ENCODE assay signal across 21 mouse cellular contexts in the genomic region with DNA sequence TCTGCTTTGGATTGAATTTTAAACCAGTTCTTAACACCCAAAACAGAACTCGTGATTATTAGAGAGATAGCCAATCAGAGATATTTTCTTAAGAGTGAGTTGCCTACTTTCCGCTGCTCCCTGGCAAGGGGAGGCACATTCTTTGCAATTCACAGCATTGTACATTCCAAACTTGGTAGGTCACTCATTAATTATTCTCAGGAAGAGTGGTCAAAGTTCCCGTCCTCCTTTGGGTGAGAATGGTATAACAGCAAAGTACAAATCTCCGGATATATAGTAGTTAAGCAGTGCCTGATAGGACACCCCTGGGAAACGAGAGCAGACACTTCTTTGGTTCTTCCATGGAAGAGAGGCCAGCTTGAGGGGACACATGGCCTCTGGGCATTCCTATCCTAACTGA.
DNase-seq lines count a peak whose midpoint lies in the region; ATAC-seq and TF ChIP-seq lines count a peak whose summit lies in the region.
"Had no signal": no experiment of that assay in that cellular context is flagged by ENCODE, and none has a peak within 500 bp of the region (broad histone marks: within the 10 kb centered on the region; RNA-seq: fewer than 3 reads in every experiment).

No protein-coding gene starts in this region.

- no peak for DNase-seq in heart, adult 2 months
- peak; percentile 50 for DNase-seq in 3T3-L1 (ENCODE audit: low read depth, low spot score)
- no peak for DNase-seq in adrenal gland, adult 2 months
- DNase-seq in stomach, postnatal 0 days (ENCODE audit: low spot score), result no peak
- DNase-seq in adrenal gland, adult 18-20 months (ENCODE audit: low spot score in 2 of 2), result no peak
- DNase-seq: cerebellum, adult 18-20 months; gastrocnemius, postnatal 25 days; right cerebral cortex, postnatal 4 days; thymus, adult 18-20 months had no signal

- H3K9ac ChIP-seq in heart, embryonic 15.5 days, result no peak overlapping the region
- H3K9ac ChIP-seq in heart, adult 2 months (ENCODE audit: low read depth, low read length), result no peak overlapping the region
- no peak overlapping the region for H3K9ac ChIP-seq in kidney, embryonic 15.5 days
- H3K9ac ChIP-seq in lung, embryonic 16.5 days (ENCODE audit: low read length), result no peak overlapping the region
- no peak overlapping the region for H3K9ac ChIP-seq in stomach, postnatal 0 days (ENCODE audit: low read length)
- H3K9ac ChIP-seq: embryonic facial prominence, embryonic 12.5 days; liver, embryonic 14.5 days; neural tube, embryonic 13.5 days had no signal

- no peak overlapping the region for H3K4me2 ChIP-seq in heart, embryonic 15.5 days
- H3K4me2 ChIP-seq in kidney, embryonic 15.5 days, result no peak overlapping the region
- 0 out of 2 replicates have a peak overlapping the region, but pooled peaks have one; percentile 8 for H3K4me2 ChIP-seq in lung, embryonic 16.5 days (ENCODE audit: low read depth, low read length)
- no peak overlapping the region for H3K4me2 ChIP-seq in stomach, postnatal 0 days (replicated peaks; ENCODE audit: low read depth)
- H3K4me2 ChIP-seq: embryonic facial prominence, embryonic 12.5 days; neural tube, embryonic 13.5 days had no signal

- TF ChIP-seq EP300 in heart, adult 2 months (IDR thresholded peaks at IDR 0.05; ENCODE audit: insufficient read depth, low read depth, low read length), result no peak
- no peak for TF ChIP-seq EP300 in stomach, postnatal 0 days (optimal IDR thresholded peaks at IDR 0.05)

- H3K9me3 ChIP-seq in heart, embryonic 15.5 days (replicated peaks), result no peaks in the 10 kb centered on the region
- no peaks in the 10 kb centered on the region for H3K9me3 ChIP-seq in kidney, embryonic 15.5 days (replicated peaks)
- H3K9me3 ChIP-seq in lung, embryonic 16.5 days (ENCODE audit: control insufficient read depth, low read length), result peaks cover 3% of the 10 kb centered on the region; the same call in 1 of the 2 replicates
- no peaks in the 10 kb centered on the region for H3K9me3 ChIP-seq in stomach, postnatal 0 days (ENCODE audit: control insufficient read depth, low read length)
- H3K9me3 ChIP-seq: embryonic facial prominence, embryonic 12.5 days; heart, embryonic 10.5 days; hindbrain, embryonic 10.5 days; limb, embryonic 10.5 days; midbrain, embryonic 10.5 days had no signal

- no peaks in the 10 kb centered on the region for H3K79me2 ChIP-seq in heart, adult 2 months (replicated peaks; ENCODE audit: control insufficient read depth, insufficient read depth, low read length)

- H3K27me3 ChIP-seq in heart, embryonic 15.5 days, result no peaks in the 10 kb centered on the region
- no peaks in the 10 kb centered on the region for H3K27me3 ChIP-seq in heart, adult 2 months (ENCODE audit: control insufficient read depth, insufficient read depth, low read length)
- H3K27me3 ChIP-seq in kidney, embryonic 15.5 days, result no peaks in the 10 kb centered on the region
- no peaks in the 10 kb centered on the region for H3K27me3 ChIP-seq in lung, embryonic 16.5 days (ENCODE audit: control insufficient read depth, insufficient read depth, low read depth, low read length)
- H3K27me3 ChIP-seq in stomach, postnatal 0 days (ENCODE audit: control insufficient read depth, insufficient read depth, low read length), result no peaks in the 10 kb centered on the region
- H3K27me3 ChIP-seq: CH12.LX; embryonic facial prominence, embryonic 12.5 days; neural tube, embryonic 13.5 days had no signal

- H3K4me3 ChIP-seq in heart, embryonic 15.5 days, result no peak overlapping the region
- H3K4me3 ChIP-seq in heart, adult 2 months, result no peak overlapping the region
- no peak overlapping the region for H3K4me3 ChIP-seq in kidney, embryonic 15.5 days (replicated peaks)
- H3K4me3 ChIP-seq in lung, embryonic 16.5 days (ENCODE audit: low read length), result no peak overlapping the region
- H3K4me3 ChIP-seq in stomach, postnatal 0 days (ENCODE audit: low read depth, low read length), result no peak overlapping the region
- H3K4me3 ChIP-seq: embryonic facial prominence, embryonic 12.5 days; heart, embryonic 10.5 days; hindbrain, embryonic 10.5 days; limb, embryonic 10.5 days; midbrain, embryonic 10.5 days; neural tube, embryonic 13.5 days had no signal

- 22% methylated on average over 5 of the region's 5 CpGs for WGBS in heart, embryonic 15.5 days
- WGBS in heart, adult 2 months, result 21% methylated on average over 5 of the region's 5 CpGs
- WGBS in kidney, embryonic 15.5 days, result 50% methylated on average over 5 of the region's 5 CpGs
- 41% methylated on average over 5 of the region's 5 CpGs for WGBS in lung, embryonic 16.5 days
- WGBS in stomach, postnatal 0 days, result 60% methylated on average over 5 of the region's 5 CpGs

- no peak for TF ChIP-seq POLR2A in heart, adult 2 months (IDR thresholded peaks at IDR 0.05; ENCODE audit: insufficient read depth, low read depth, low read length)

- peaks cover 4% of the 10 kb centered on the region; the same call in 1 of the 2 replicates for H3K4me1 ChIP-seq in heart, embryonic 15.5 days (replicated peaks)
- H3K4me1 ChIP-seq in heart, adult 2 months (ENCODE audit: control insufficient read depth, insufficient read depth, low read length), result no peaks in the 10 kb centered on the region
- H3K4me1 ChIP-seq in kidney, embryonic 15.5 days, result no peaks in the 10 kb centered on the region
- H3K4me1 ChIP-seq in lung, embryonic 16.5 days (replicated peaks; ENCODE audit: control insufficient read depth, insufficient read depth, low read length), result peaks cover 3% of the 10 kb centered on the region; the same call in 1 of the 2 replicates
- no peaks in the 10 kb centered on the region for H3K4me1 ChIP-seq in stomach, postnatal 0 days (replicated peaks; ENCODE audit: control insufficient read depth, insufficient read depth)
- H3K4me1 ChIP-seq: embryonic facial prominence, embryonic 12.5 days; heart, embryonic 10.5 days; hindbrain, embryonic 10.5 days; limb, embryonic 10.5 days; midbrain, embryonic 10.5 days; neural tube, embryonic 13.5 days had no signal

- H3K36me3 ChIP-seq in heart, embryonic 15.5 days, result no peaks in the 10 kb centered on the region
- no peaks in the 10 kb centered on the region for H3K36me3 ChIP-seq in heart, adult 2 months (ENCODE audit: control insufficient read depth, insufficient read depth, low read length)
- H3K36me3 ChIP-seq in kidney, embryonic 15.5 days, result no peaks in the 10 kb centered on the region
- no peaks in the 10 kb centered on the region for H3K36me3 ChIP-seq in lung, embryonic 16.5 days (ENCODE audit: control insufficient read depth, insufficient read depth, low read length)
- H3K36me3 ChIP-seq in stomach, postnatal 0 days (ENCODE audit: control insufficient read depth, insufficient read depth, low read length), result no peaks in the 10 kb centered on the region
- H3K36me3 ChIP-seq: embryonic facial prominence, embryonic 12.5 days; heart, embryonic 10.5 days; hindbrain, embryonic 10.5 days; limb, embryonic 10.5 days; midbrain, embryonic 10.5 days; neural tube, embryonic 13.5 days had no signal

- TF ChIP-seq CTCF in heart, adult 2 months (IDR thresholded peaks at IDR 0.05), result no peak
- no peak for TF ChIP-seq CTCF in stomach, postnatal 0 days (IDR thresholded peaks at IDR 0.05; ENCODE audit: low read depth)

- peak overlapping the region; percentile 31; the same call in 1 of the 2 replicates for H3K27ac ChIP-seq in heart, embryonic 15.5 days
- H3K27ac ChIP-seq in heart, adult 2 months, result no peak overlapping the region
- H3K27ac ChIP-seq in kidney, embryonic 15.5 days, result peak overlapping the region; percentile 32; the same call in 1 of the 2 replicates
- H3K27ac ChIP-seq in lung, embryonic 16.5 days (ENCODE audit: low read length), result 0 out of 2 replicates have a peak overlapping the region, but pooled peaks have one; percentile 27
- H3K27ac ChIP-seq in stomach, postnatal 0 days (replicated peaks), result no peak overlapping the region
- H3K27ac ChIP-seq: embryonic facial prominence, embryonic 12.5 days; heart, embryonic 10.5 days; hindbrain, embryonic 10.5 days; limb, embryonic 10.5 days; liver, embryonic 14.5 days; midbrain, embryonic 10.5 days; neural tube, embryonic 13.5 days had no signal

- no peak for ATAC-seq in heart, embryonic 15.5 days (replicated peaks; ENCODE audit: insufficient number of reproducible peaks, insufficient read depth, low FRiP score, low read depth)
- peak; percentile 81 for ATAC-seq in kidney, embryonic 15.5 days (replicated peaks; ENCODE audit: low FRiP score)
- ATAC-seq in lung, embryonic 16.5 days (ENCODE audit: low read depth), result no peak
- no peak for ATAC-seq in stomach, postnatal 0 days (ENCODE audit: low FRiP score, low TSS enrichment)
- ATAC-seq: inflammation-experienced regulatory T-cells, adult 6 months had no signal

- intact Hi-C loops in heart, adult 2 months (cut with DNase I), result no loop called here

Comparison
In these comparisons a context has a peak if more than half of its experiments do, and no peak if none do; other contexts are left out.
1. H3K27ac ChIP-seq: peak in heart, embryonic 15.5 days (single experiment), kidney, embryonic 15.5 days (single experiment) and lung, embryonic 16.5 days (single experiment); none in heart, adult 2 months (single experiment) and stomach, postnatal 0 days (single experiment).